Mouse (Mus musculus): ENCODE results near the gene Dusp19. TPM values are rescaled to one million over a fixed set of nuclear protein-coding genes. Genes with fewer than 3 reads are reported as not detected.

Gene Dusp19
- polyA plus RNA-seq, 1 experiment from 2014 or later: 20.9 TPM

- H3K4me2 ChIP-seq (replicated peaks): no peak overlapping the region
- peaks cover 19% of the 10 kb centered on the region; the same call in 1 of the 2 replicates for H3K36me3 ChIP-seq
- H3K9me3 ChIP-seq: no peaks in the 10 kb centered on the region
- H3K9ac ChIP-seq: no peak overlapping the region
- H3K27ac ChIP-seq: no peak overlapping the region
- no peak for ATAC-seq (ENCODE audit: insufficient number of reproducible peaks, insufficient read depth, low FRiP score, low TSS enrichment)
- H3K4me1 ChIP-seq: no peaks in the 10 kb centered on the region
- no peak overlapping the region for H3K4me3 ChIP-seq
- no peaks in the 10 kb centered on the region for H3K27me3 ChIP-seq
These were observed 44.6 kb downstream of the Dusp19 start for GRCm38 (mm10) chr2:80661414-80661813.

GRCm38 (mm10) chr2:80662682-80663081, 45.8 kb downstream of the Dusp19 start:
- H3K9me3 ChIP-seq: no peaks in the 10 kb centered on the region
- no peak for ATAC-seq (ENCODE audit: insufficient number of reproducible peaks, insufficient read depth, low FRiP score, low TSS enrichment)
- no peak overlapping the region for H3K27ac ChIP-seq

GRCm38 (mm10) chr2:80667396-80667964, 50.6 kb downstream of the Dusp19 start:
- 89% methylated on average over 5 of the region's 5 CpGs for WGBS
- no peaks in the 10 kb centered on the region for H3K9me3 ChIP-seq
- H3K36me3 ChIP-seq: 0 out of 2 replicates have a peak, but pooled peaks cover 5% of the 10 kb centered on the region
- H3K4me3 ChIP-seq: no peak overlapping the region
- no peaks in the 10 kb centered on the region for H3K4me1 ChIP-seq
- no peaks in the 10 kb centered on the region for H3K27me3 ChIP-seq
- H3K27ac ChIP-seq: no peak overlapping the region
- no peak overlapping the region for H3K4me2 ChIP-seq (replicated peaks)
- no peak overlapping the region for H3K9ac ChIP-seq
- ATAC-seq (ENCODE audit: insufficient number of reproducible peaks, insufficient read depth, low FRiP score, low TSS enrichment): no peak

More at GRCm38 (mm10) chr2:80662682-80663081, 45.8 kb downstream of the Dusp19 start:
- peaks cover 15% of the 10 kb centered on the region; the same call in 1 of the 2 replicates for H3K36me3 ChIP-seq
- H3K4me2 ChIP-seq (replicated peaks): no peak overlapping the region
- 90% methylated on average over 2 of the region's 2 CpGs for WGBS
- no peak overlapping the region for H3K4me3 ChIP-seq
- H3K9ac ChIP-seq: no peak overlapping the region
- no peaks in the 10 kb centered on the region for H3K4me1 ChIP-seq
- H3K27me3 ChIP-seq: no peaks in the 10 kb centered on the region

GRCm38 (mm10) chr2:80669868-80670666, 53.2 kb downstream of the Dusp19 start:
- Histone ChIP-seq H3K36me3 (no peaks in the 10 kb centered on the region), H3K27ac (no peak overlapping the region), H3K9me3 (no peaks in the 10 kb centered on the region), H3K9ac (no peak overlapping the region), H3K27me3 (no peaks in the 10 kb centered on the region), H3K4me3 (no peak overlapping the region), H3K4me1 (no peaks in the 10 kb centered on the region), H3K4me2 (replicated peaks) (no peak overlapping the region)
- ATAC-seq (ENCODE audit: insufficient number of reproducible peaks, insufficient read depth, low FRiP score, low TSS enrichment): no peak
- WGBS: 80% methylated on average over 11 of the region's 11 CpGs

GRCm38 (mm10) chr2:80678803-80679202, 62.0 kb downstream of the Dusp19 start:
- no peak for ATAC-seq (ENCODE audit: insufficient number of reproducible peaks, insufficient read depth, low FRiP score, low TSS enrichment)
- Histone ChIP-seq H3K27me3 (no peaks in the 10 kb centered on the region), H3K4me2 (replicated peaks) (no peak overlapping the region), H3K9ac (no peak overlapping the region), H3K4me1 (no peaks in the 10 kb centered on the region), H3K27ac (no peak overlapping the region), H3K9me3 (no peaks in the 10 kb centered on the region), H3K4me3 (no peak overlapping the region), H3K36me3 (no peaks in the 10 kb centered on the region)
- WGBS: 79% methylated on average over 8 of the region's 8 CpGs

MicroRNA genes within 50 kb of the gene (microRNA counts, 519-probe panel; counts per million panel counts)
- 460 counts per million, percentile 65 among the panel's probes with 10 or more counts for microRNA mmu-miR-684

Small RNA genes within 50 kb of the gene (microRNA-seq; reads per million reads assigned to microRNA genes)
- gene Mir684-1: not detected

Other genes starting within 250 kb of the Dusp19 start
- gene Frzb, start 169.4 kb upstream of the Dusp19 start, polyA plus RNA-seq (2016; fragmentation: Nextera tagmentation; extraction: Ambion mirVana): 51.3 and 81.0 TPM in 2 replicates
- 89.7 and 91.8 TPM in 2 replicates for gene Nckap1, start 35.7 kb upstream of the Dusp19 start, polyA plus RNA-seq (2016; fragmentation: Nextera tagmentation; extraction: Ambion mirVana)
- 51.5 and 53.6 TPM in 2 replicates for gene Nup35, start 191 bp downstream of the Dusp19 start, polyA plus RNA-seq (2016; fragmentation: Nextera tagmentation; extraction: Ambion mirVana)

Measured in embryonic facial prominence, embryonic 12.5 days (tissue).